Mouse (Mus musculus) stomach, embryonic 15.5 days (tissue): ENCODE measurements around the gene Gpc6. TPM values are rescaled to one million over a fixed set of nuclear protein-coding genes. Genes with fewer than 3 reads are reported as not detected.

Experiments used
- ATAC-seq: fragments of 200-750 bp; cut with Nextera tagmentation; 2 replicates; pipeline ENCODE4 v1.8.0; 2017; ENCODE audit warnings: low read depth, moderate number of reproducible peaks, moderate TSS enrichment; ENCODE audit not compliant: insufficient read depth, low FRiP score
- H3K27ac ChIP-seq: fragments of 300-500 bp; sonication (generic); 2 replicates; pipeline ENCODE4 v1.5.1; 2015; ENCODE audit warnings: mild to moderate bottlenecking, inconsistent platforms
- H3K27me3 ChIP-seq: fragments of 300-500 bp; sonication (generic); replicated peaks from 2 replicates; pipeline ENCODE4 v1.6.1; 2015; ENCODE audit warnings: inconsistent platforms
- H3K36me3 ChIP-seq: fragments of 300-500 bp; sonication (generic); 2 replicates; pipeline ENCODE4 v1.6.1; 2015; ENCODE audit warnings: inconsistent platforms
- H3K4me1 ChIP-seq: fragments of 300-500 bp; sonication (generic); 2 replicates; pipeline ENCODE4 v1.6.1; 2015; ENCODE audit warnings: inconsistent platforms
- H3K4me2 ChIP-seq: fragments of 300-500 bp; sonication (generic); 2 replicates; pipeline ENCODE4 v1.6.1; 2015; ENCODE audit warnings: mild to moderate bottlenecking, inconsistent platforms
- H3K4me3 ChIP-seq: fragments of 300-500 bp; sonication (generic); replicated peaks from 2 replicates; pipeline ENCODE4 v1.5.1; 2015; ENCODE audit warnings: inconsistent platforms
- H3K9ac ChIP-seq: fragments of 300-500 bp; sonication (generic); 2 replicates; pipeline ENCODE4 v1.6.1; 2015; ENCODE audit warnings: inconsistent platforms
- H3K9me3 ChIP-seq: fragments of 300-500 bp; sonication (generic); 2 replicates; pipeline ENCODE4 v1.6.1; 2016; ENCODE audit warnings: inconsistent platforms
- WGBS: fragments of 180-500 bp; shearing (Covaris S2); methylation state at CpG from one replicate; pipeline ENCODE4 v1.1.7; 2015; 5-methylcytosine and 5-hydroxymethylcytosine counted together
- polyA plus RNA-seq: library from polyadenylated mRNA; unstranded; fragments of >200 nt; fragmentation: Nextera tagmentation; extraction: Ambion mirVana; gene quantifications from 2 replicates; pipeline ENCODE4 v1.2.1, GENCODE M21; 2015

The Gpc6 gene
- polyA plus RNA-seq, 1 experiment from 2014 or later, result 52.4 TPM

DNA sequence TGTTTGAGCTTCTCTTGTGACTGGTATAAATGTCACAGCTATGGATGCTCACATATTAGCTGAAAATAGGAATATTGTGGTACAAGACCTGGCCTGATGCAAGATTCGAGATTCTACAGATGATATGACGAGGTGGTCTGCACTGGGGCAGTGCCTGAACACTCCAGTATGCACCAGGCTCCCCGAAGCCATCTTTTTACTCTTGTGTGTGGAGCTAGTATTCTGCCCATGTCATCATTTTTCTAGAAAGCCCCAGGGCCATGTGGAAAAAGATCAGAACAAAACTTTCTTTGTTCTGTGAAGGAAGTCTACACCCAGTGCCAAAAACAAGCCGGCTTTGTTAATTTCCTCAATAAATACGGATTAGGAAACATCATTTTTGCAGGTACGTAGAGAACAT is 39.7 kb downstream of the Gpc6 start:
- Histone ChIP-seq H3K4me2 (no peak overlapping the region), H3K9ac (no peak overlapping the region), H3K27me3 (no peaks in the 10 kb centered on the region), H3K4me3 (no peak overlapping the region), H3K36me3 (no peaks in the 10 kb centered on the region), H3K4me1 (no peaks in the 10 kb centered on the region), H3K9me3 (no peaks in the 10 kb centered on the region), H3K27ac (no peak overlapping the region)
- WGBS, result 74% methylated on average over 6 of the region's 6 CpGs
- no peak for ATAC-seq

DNA sequence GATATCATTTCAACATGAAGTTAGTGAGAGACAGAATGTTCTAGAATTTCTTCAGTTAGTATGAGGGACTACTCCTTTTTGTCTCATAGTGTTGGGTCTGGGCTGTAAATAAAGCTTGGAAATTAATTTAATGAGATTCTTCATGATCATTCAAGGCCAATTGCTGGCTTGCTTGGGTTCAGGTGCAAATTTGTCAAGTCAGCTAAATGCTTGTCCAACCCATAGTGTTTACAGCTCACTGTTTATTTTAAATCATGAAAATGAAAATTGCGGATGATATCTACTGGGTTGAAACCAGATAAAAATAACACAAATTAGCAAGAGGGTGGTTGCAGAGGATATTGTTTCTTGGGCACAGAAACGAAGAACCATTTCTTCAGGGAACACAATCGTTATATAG is 49.6 kb downstream of the Gpc6 start:
- 81% methylated on average over 3 of the region's 3 CpGs for WGBS
- no peak for ATAC-seq

DNA sequence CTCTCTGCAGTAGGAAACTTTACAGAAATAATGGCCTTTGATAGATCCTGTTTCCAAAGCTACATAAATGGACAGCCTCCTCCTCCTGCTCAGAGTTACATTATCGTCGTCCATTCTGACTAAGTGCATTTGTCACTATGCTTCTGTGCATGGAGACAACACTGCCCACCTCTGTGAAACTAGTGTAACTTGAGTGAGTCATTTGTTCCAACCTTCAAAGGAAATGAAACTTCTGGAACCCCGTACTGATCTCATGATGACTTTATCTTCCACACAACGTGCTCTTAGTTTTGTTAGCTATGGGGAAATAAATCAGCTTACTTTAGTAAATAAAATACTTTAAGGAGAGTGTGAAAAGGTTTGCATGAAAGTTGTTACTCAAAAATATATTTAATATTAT is 50.1 kb downstream of the Gpc6 start:
- H3K9me3 ChIP-seq, result no peaks in the 10 kb centered on the region
- no peaks in the 10 kb centered on the region for H3K36me3 ChIP-seq
- no peak for ATAC-seq
- whole genome bisulfite sequencing, result 49% methylated on average over 4 of the region's 4 CpGs
- H3K4me2 ChIP-seq, result no peak overlapping the region
- H3K4me3 ChIP-seq, result no peak overlapping the region
- no peaks in the 10 kb centered on the region for H3K4me1 ChIP-seq
- no peak overlapping the region for H3K9ac ChIP-seq
- H3K27ac ChIP-seq, result no peak overlapping the region
- H3K27me3 ChIP-seq, result no peaks in the 10 kb centered on the region

More for the DNA sequence above, 49.6 kb downstream of the Gpc6 start:
- no peaks in the 10 kb centered on the region for H3K27me3 ChIP-seq
- no peak overlapping the region for H3K9ac ChIP-seq
- H3K9me3 ChIP-seq, result no peaks in the 10 kb centered on the region
- H3K4me2 ChIP-seq, result no peak overlapping the region
- no peak overlapping the region for H3K4me3 ChIP-seq
- no peak overlapping the region for H3K27ac ChIP-seq
- no peaks in the 10 kb centered on the region for H3K36me3 ChIP-seq
- H3K4me1 ChIP-seq, result no peaks in the 10 kb centered on the region

DNA sequence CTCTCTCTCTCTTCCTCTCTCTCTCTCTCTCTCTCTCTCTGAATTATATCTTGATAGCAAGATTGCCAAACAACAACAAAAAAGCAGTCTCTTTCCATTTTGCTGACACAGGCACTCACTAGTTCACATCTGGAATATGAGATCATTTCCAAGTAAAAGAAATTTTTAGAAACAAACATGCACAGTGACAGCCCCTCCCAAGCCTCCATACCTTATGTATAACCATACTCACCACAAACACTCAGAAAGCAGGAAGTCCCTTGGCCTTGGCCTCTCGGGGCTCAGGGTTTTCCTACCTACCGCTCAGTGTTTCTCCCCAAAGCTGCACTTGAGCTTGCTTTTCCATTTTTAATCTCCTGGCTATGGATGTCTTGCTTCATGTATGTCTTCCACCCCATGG is 52.1 kb downstream of the Gpc6 start:
- ATAC-seq, result no peak

DNA sequence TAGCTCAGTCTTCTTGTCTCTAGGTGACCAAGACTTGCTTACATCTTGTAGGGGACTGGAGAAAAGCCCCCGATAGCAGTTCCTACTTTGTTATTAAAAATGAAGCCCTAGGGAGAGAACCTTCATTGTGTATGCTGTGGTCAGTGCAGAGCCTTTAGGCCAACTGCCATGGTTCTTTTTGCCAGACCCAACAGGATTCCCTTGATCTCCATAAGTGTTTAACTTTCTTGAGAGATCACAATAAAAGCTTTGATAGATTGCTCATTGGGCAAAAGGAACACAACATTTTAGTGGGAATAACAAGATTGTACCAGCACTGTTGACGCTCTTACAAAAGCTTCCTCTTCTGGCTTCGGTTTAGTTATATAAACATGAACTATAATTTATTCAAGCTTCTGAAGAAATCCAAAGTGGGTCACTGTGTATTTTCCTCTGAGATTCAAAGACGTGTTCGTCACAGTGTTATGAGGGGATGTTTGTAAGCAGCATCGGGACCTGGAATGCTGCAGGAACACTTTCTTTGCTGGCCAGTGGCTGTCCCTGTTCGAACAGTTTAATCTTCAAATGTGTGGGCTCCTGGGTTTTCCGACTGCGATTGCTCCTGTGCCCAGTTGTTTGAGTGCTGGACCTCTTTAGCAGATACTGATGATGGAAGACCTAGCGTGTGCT is 54.7 kb downstream of the Gpc6 start:
- no peaks in the 10 kb centered on the region for H3K4me1 ChIP-seq
- H3K27me3 ChIP-seq, result no peaks in the 10 kb centered on the region
- 73% methylated on average over 10 of the region's 10 CpGs for WGBS
- no peak overlapping the region for H3K4me2 ChIP-seq
- H3K36me3 ChIP-seq, result no peaks in the 10 kb centered on the region
- no peaks in the 10 kb centered on the region for H3K9me3 ChIP-seq
- no peak overlapping the region for H3K4me3 ChIP-seq
- H3K27ac ChIP-seq, result no peak overlapping the region
- ATAC-seq, result no peak
- no peak overlapping the region for H3K9ac ChIP-seq

More for the DNA sequence above, 52.1 kb downstream of the Gpc6 start:
- no peak overlapping the region for H3K4me3 ChIP-seq
- H3K9me3 ChIP-seq, result no peaks in the 10 kb centered on the region
- H3K4me2 ChIP-seq, result no peak overlapping the region
- H3K36me3 ChIP-seq, result no peaks in the 10 kb centered on the region
- no peaks in the 10 kb centered on the region for H3K27me3 ChIP-seq
- no peak overlapping the region for H3K27ac ChIP-seq
- no peaks in the 10 kb centered on the region for H3K4me1 ChIP-seq
- H3K9ac ChIP-seq, result no peak overlapping the region
- WGBS, result 75% methylated on average over 2 of the region's 2 CpGs

DNA sequence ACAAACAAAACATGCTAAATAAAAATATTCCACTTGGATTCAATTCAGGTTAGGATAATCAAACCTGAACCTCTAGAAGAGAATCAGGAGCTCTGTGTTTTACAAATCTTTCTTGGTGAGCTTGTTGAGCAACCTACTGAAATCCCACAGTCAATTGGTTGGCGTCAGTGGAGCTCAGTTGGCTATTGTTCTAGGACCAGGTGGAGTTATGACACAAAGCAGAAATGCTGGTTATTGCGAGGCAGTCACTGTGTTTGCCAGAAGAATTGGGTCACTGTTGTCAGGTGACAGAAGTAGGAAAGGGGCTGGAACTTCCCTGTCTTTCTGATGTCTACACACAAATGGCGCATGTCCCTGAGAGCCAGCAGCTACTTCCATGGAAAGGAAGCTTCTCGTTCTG is 56.6 kb downstream of the Gpc6 start:
- H3K27me3 ChIP-seq, result no peaks in the 10 kb centered on the region
- no peak overlapping the region for H3K27ac ChIP-seq
- H3K4me1 ChIP-seq, result no peaks in the 10 kb centered on the region
- no peaks in the 10 kb centered on the region for H3K9me3 ChIP-seq
- no peak for ATAC-seq
- no peak overlapping the region for H3K9ac ChIP-seq
- no peaks in the 10 kb centered on the region for H3K36me3 ChIP-seq
- H3K4me3 ChIP-seq, result no peak overlapping the region
- H3K4me2 ChIP-seq, result no peak overlapping the region
- 76% methylated on average over 4 of the region's 4 CpGs for WGBS

DNA sequence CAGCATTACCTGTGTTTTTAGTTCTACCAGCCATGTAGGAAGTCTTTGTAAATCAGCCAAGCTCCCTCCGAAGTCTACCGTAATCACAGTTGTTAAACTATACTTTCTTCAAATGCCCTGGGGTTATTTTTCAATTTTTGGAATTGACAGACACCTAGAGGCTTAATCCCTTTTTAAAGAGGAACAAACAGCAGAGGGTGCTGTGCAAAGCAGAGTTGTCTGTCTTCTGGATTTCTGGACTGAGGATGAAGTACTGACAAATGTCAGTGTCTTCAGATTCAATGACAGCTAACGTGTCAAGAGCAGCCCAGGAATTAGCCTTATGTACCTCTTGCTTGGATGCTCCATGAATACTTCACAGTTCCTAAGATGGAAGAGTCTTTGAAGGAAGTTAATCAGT is 62.2 kb downstream of the Gpc6 start:
- no peak for ATAC-seq
- Histone ChIP-seq H3K9ac (no peak overlapping the region), H3K9me3 (no peaks in the 10 kb centered on the region), H3K27me3 (no peaks in the 10 kb centered on the region), H3K4me3 (no peak overlapping the region), H3K4me1 (no peaks in the 10 kb centered on the region), H3K27ac (no peak overlapping the region), H3K36me3 (no peaks in the 10 kb centered on the region; the same call in 1 of the 2 replicates), H3K4me2 (no peak overlapping the region)
- WGBS, result 78% methylated on average over 3 of the region's 3 CpGs

DNA sequence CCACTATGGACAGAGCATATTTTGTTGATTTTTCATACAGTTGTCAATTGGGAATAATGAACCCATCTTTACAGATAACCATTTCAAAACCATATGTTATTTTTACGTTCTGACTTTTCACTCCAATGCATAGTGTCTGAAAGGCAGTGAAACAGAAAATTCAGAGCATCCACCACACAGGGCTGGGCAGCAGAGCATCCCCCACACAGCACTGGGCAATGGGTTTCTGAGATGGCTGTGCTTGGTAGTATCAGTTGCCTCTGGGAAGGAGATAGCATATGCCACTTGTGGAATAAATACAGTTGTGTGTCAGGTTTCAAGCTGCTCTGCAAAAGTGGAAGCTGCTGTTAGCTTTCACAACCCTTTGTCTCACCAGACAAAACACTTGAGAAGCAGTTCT is 75.3 kb downstream of the Gpc6 start:
- Histone ChIP-seq H3K4me1 (no peaks in the 10 kb centered on the region), H3K9ac (no peak overlapping the region), H3K9me3 (no peaks in the 10 kb centered on the region), H3K36me3 (no peaks in the 10 kb centered on the region), H3K4me2 (no peak overlapping the region), H3K27ac (no peak overlapping the region), H3K4me3 (no peak overlapping the region), H3K27me3 (no peaks in the 10 kb centered on the region)
- no peak for ATAC-seq
- 70% methylated on average over 1 of the region's 1 CpGs for WGBS

DNA sequence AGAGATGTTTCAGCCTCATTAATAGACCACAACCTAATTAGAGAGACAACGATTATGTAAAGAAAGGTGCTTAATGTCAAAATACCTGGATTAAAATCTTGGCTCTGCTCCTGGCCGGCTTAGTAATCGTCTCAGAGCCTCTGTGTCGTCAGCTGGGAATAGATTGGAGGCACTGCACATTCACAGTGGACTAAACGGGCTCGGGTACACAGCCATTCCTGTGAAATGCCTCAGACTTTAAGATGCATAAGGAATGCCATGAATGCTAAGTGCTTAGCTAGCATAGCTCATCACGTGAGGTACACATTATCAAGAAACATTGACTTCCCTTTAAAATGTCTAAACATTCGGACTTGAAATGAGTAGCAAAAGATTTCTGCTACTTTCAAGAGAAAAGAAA is 77.2 kb downstream of the Gpc6 start:
- Histone ChIP-seq H3K4me1 (no peaks in the 10 kb centered on the region), H3K9me3 (no peaks in the 10 kb centered on the region), H3K27me3 (no peaks in the 10 kb centered on the region), H3K9ac (no peak overlapping the region), H3K27ac (no peak overlapping the region), H3K4me3 (no peak overlapping the region), H3K4me2 (no peak overlapping the region), H3K36me3 (no peaks in the 10 kb centered on the region)
- 70% methylated on average over 8 of the region's 8 CpGs for WGBS
- no peak for ATAC-seq

DNA sequence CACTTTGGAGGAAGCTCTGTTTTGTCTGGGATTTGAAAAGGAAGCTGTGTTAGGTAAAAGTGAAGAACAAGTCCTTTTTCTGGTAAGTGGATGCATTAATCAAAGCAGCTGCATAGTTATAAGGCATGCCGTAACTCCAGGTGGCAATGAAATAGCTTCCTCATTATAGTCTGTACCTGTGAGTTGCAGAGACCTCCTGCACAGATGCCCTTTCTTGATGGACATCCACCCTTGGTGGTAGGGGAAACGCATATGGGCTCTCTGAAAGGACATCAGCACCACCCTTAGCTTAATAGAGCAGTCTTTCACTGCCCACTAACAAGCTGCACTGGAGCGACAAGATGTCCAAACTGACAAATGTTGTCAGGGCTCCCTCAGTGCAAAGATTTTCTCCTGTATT is 83.7 kb downstream of the Gpc6 start:
- Histone ChIP-seq H3K36me3 (no peaks in the 10 kb centered on the region), H3K9ac (no peak overlapping the region), H3K9me3 (no peaks in the 10 kb centered on the region), H3K4me2 (no peak overlapping the region), H3K4me3 (no peak overlapping the region), H3K27ac (no peak overlapping the region), H3K27me3 (no peaks in the 10 kb centered on the region), H3K4me1 (no peaks in the 10 kb centered on the region)
- WGBS, result 73% methylated on average over 3 of the region's 3 CpGs
- ATAC-seq, result no peak

DNA sequence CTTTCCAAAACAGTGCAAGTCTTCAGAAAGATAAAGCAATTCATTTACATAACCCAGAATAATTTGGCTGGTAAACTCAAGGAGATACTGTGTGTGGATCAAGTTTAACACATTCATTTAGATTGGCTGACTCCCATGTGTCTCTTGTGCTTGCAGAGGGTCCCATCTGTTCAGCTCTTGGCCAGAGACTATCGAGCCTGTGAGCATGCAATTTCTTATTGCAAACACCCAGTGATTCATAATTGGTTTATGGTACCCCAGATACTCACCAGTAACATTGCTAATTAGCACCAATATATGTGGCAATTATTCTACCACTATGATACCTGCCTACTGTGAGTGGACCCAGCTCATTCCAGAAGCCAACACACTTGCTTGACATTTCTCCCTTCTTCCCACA is 87.9 kb downstream of the Gpc6 start:
- H3K27ac ChIP-seq, result no peak overlapping the region
- H3K36me3 ChIP-seq, result no peaks in the 10 kb centered on the region
- no peaks in the 10 kb centered on the region for H3K27me3 ChIP-seq
- H3K9ac ChIP-seq, result no peak overlapping the region
- H3K4me2 ChIP-seq, result no peak overlapping the region
- no peaks in the 10 kb centered on the region for H3K9me3 ChIP-seq
- H3K4me1 ChIP-seq, result no peaks in the 10 kb centered on the region
- no peak for ATAC-seq
- WGBS, result 64% methylated on average over 1 of the region's 1 CpGs
- H3K4me3 ChIP-seq, result no peak overlapping the region

DNA sequence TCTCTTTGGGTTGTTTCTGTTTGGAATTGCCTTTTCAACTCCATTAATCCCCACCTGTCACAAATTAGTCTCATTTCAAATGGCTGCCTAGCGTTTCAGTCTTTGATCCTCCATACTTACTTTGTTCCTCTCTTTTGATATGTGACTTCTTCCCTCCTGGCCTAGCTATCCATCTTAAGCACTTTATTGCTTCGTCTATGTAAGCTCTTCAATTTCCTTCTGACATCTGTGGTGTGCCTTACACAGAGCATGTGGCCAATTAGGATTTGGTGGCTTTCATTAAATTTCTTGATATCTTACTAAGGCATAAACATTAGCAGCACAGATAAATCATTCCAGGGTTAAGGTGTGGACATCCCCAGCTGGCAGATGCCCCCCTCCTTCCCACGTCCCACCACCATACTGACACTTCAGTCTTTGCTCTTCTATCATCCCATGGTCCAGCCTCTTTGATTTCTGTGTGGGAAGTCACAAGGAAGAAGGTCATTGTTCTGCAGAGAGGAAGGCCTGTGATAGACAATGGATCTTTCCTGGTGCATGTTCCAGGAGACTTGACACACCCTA is 88.5 kb downstream of the Gpc6 start:
- no peaks in the 10 kb centered on the region for H3K27me3 ChIP-seq
- H3K9ac ChIP-seq, result no peak overlapping the region
- no peaks in the 10 kb centered on the region for H3K36me3 ChIP-seq
- H3K4me3 ChIP-seq, result no peak overlapping the region
- no peak overlapping the region for H3K4me2 ChIP-seq
- ATAC-seq, result no peak
- no peaks in the 10 kb centered on the region for H3K4me1 ChIP-seq
- no peaks in the 10 kb centered on the region for H3K9me3 ChIP-seq
- no peak overlapping the region for H3K27ac ChIP-seq
- 42% methylated on average over 3 of the region's 3 CpGs for WGBS
